Mouse (Mus musculus) embryo, embryonic 11.5 days (tissue): ENCODE data around the gene Klhl7.
A peak's percentile ranks its signal among the peaks of the same experiment; 100 is the strongest.

ENCODE experiments used
- DNase-seq: peaks from one replicate; pipeline ENCODE4 v3.0.0-alpha.2; 2012; ENCODE audit warnings: low read depth, low spot score

Gene Klhl7

DNA sequence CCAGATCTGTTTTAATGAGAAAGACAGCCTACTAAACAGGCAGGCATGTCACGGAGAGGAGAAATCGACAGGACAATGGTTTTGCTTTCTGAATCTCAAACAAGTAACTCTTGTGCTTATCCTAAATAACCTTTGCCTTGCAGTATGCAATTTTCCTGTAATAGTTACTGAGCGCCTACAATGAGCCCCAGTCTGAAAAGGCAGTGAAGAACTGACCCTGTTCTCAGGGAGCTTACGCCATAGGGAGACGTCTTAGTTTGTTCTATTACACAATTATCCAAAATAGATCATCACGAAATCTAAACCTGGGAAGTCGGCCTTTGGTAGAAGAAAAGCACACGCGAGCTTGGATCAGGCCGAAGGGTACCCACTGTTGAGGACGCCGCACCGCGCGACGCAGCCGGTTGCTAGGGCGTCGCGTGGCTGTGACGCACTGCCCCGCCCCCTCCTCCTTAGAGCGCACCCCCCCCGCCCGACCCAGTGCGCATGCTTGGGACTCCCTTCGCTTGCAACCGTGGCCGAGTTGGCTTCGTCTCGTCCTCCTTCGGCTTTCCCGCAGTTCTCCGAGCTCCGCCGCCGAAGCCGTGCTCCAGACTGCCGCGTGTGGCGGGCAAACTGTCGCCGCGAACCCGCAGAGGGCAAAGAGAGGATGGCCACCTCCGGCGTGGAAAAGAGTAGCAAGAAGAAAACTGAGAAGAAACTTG lies at the start of gene Klhl7:
TSS of gene Klhl7 (plus strand) at position 500 of the 704 bp plus-strand sequence.
- DNase-seq = peak; percentile 90

DNA sequence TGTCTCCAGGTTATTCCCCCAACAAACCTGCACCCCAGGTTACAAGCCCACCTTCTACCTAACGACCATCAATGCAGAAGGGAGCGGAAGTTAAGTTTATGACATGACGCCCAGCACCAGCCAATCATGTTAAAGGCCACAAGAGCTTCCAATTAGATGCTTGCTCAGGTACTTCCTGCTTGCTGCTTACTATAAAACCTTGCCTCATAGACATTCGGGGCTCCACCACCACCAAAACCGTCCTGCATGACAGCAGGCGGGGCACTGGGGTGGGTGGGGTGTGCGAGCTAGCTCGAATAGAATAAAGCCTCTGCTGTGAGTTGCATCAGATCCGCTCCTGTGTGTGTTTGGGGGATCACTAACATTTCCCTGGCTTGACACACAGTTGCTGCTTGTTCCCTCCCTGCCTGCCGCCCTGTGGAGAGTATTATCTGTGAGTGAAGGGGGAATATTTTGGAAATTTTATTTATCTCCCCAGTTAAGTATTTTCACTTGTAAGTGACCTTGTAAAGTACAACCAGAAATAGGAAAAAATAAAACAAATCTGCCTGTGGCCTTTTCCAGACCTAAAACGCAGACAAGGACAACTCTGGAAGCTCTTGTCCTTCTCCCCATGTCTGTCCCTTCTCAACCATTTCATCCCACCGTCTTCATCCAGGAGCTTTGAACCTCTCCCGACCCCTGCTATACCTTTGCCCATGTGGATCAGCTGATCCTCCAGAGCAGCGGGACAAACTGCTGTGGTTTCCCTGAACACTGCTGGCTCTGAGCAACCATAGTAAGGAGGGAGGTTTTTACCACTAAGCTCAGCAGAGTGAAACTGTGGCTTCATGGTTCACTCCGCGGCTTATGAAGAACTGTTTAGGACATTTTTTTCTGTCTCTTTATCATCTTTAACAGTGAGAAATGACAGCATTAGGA lies 48.4 kb upstream of the Klhl7 start:
- no peak for DNase-seq

DNA sequence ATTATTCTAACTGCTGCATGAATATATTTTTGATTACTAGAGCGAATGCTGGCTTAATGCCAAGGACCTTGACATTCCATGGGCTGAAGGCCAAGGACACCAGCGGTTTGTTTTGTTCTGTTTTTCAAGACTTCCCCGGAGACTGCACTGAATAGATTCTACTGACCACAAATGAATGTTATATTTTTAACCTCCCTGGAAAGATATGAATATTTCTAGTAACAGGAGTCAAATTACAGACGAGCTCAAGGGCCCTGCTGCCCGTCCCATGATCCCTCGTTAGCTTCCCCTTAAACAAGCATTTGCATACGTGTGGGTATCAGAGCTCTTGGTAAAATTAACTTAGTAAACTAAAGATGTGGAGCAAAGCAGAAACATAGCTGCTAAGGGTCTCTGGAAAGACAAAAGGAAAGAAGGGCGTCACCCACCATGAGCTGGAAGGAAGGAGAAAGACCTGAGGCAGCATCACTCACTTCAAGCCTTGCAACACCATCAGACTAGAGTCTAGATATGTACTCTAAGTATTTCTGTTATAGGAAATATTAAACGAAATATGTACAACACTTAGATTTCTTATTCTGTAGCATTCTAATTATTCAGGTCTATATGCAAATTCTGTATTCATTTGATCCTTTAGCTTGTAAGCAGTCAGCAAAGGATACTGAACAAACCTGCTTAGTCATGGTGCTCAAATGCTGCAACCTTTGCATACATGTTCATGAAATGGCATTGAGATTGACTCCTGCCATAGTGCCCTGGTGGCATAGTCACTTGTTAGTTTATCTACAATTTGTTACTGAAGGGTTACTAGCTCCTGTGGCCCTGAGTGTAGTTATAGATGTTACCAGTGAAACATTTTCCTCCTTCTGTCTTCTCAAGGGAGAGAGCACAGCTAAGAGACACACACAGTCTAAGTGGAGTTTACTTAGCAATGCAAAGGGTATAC lies 46.9 kb upstream of the Klhl7 start:
- no peak for DNase-seq

DNA sequence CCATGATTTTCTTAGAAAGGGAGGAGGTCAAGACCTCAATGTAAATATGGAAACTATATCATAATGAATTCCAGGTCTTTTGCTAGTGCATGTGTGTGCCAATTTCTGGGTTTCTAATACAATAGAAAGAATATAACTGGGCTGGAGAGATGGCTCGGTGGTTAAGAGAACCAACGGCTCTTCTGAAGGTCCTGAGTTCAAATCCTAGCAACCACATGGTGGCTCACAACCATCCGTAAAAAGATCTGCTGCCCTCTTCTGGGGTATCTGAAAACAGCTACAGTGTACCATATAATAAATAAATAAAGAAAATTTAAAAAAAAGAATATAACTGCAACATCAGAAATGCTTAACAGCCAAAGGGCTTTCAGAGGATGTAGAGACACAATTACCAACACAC lies 46.0 kb upstream of the Klhl7 start:
- no peak for DNase-seq

DNA sequence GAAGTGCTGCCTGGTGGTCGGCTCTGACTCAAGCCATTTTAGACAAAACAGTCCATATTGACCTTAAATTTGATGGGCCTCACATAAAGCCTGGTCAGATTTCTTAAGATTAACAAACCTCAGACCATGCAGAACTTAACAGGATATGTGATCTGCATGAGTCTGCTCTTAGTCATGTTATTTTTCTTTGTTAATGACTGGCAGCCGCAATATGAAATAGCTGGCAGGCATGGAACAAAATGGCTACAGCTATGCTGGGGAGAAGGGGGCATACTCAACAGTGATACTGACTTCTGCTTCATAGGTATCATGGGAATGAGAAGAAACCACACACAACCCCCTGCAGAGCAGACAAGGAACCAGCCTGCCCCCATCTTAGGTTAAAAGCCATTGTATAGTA lies 43.5 kb upstream of the Klhl7 start:
- no peak for DNase-seq

DNA sequence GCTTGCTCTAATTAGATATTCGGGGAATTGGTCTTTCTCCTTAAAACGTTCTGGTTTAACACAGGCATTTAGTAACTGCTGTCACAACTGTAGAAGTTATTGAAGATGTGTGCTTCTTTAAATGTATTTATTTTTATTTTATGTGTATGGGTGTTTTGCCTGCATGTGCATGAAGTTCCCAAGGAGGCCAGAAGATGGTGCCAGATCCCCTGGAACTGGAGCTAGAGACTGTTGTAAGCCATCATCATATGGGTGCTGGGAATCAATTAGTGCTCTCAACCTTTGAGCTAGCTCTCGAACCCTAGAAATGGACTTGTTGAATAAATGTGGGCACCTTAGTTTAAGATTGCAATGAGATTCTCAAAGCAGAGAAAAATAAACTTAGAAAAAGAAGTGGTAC lies 42.8 kb upstream of the Klhl7 start:
- no peak for DNase-seq

DNA sequence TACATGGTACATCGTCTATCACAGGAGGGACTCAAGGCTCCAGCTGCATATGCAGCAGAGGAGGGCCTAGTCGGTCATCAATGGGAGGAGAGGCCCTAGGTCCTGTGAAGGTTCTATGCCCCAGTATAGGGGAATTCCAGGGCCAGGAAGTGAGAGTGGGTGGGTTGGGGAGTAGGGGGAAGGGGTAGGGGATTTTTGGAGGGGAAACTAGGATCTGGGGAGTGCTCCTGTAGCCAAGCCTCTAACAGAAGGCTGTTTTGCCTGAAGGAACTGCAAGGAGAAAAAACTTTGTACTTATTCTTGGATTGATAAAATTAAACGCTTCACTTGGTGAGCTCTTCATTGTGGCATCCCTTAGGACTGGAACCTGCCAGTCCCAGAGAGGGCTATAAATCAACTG lies 39.5 kb upstream of the Klhl7 start:
- DNase-seq = no peak

DNA sequence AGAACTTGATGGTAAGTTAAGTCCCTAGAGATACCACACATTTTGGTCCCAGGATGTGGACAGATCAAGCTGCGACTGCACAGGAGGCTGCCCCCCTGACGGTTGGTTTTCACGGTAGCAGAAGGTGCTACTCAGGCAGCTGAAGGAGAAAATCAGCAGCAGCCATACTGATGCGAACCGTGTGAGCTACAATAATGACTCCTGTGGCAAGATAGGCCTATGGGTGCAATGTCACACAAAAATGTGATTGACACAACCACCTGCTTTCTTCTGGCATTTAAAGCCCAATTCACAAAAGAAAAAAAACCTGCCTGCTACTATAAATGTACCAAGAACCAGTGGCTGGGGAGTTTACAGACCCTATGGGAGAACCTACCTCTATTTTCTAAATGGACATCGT lies 37.4 kb upstream of the Klhl7 start:
- no peak for DNase-seq

DNA sequence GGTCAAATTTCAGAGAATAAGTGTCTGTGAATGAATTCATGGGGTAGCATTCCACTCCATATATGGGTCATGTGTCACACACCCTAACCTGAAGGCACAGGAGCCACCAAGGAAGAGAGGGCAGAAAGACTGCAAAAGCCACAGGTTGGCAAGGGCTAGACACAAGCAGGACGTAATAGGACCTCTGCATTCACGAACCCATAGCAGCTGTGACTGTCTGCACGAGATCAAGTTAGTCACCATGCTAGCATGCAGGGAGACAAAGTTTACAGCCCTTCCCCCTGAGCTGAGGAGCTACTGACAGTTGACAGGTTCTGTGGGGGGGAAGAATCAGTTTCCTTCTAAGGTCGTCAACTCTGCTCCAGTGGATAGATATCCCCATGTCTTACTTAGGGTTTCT lies 36.9 kb upstream of the Klhl7 start:
- no peak for DNase-seq

DNA sequence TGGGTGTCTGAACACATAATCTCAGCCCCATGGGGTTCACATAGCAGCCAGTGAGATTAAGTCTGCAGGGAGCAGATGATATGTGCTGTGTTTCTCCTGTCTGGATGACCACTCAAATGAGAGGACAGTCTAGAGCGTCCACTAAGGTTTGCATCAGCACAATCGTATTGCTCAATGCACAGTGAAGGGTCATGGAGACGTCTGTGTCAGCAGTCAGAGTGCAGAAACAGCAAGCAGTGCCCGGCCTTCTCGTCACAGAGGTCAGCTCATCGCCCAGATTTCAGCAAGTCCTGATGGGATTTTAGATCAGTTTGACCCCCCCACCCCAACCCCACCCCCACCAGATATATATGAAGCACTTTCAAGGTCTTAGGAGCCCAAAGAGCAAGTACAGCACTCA lies 31.4 kb upstream of the Klhl7 start:
- no peak for DNase-seq

DNA sequence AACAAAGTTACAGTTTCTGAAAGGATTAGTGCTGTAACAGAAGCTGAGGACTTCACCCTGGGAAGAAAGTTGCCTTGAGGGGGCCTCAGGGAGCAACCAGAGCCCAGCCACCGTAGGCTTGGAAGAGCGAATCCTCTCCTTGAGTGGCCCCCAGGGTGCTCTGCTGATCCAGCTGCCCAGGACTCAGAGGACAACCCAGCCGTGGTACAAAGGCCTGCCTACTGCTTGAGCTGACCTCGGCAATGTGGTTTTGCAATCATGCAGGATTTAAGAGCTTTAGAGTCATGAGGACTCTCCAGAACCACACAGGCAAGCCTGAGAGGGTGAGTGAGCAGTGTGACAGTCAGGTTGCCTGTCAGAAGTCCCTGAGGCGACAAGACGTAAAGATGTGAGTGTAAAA lies 28.4 kb upstream of the Klhl7 start:
- no peak for DNase-seq

DNA sequence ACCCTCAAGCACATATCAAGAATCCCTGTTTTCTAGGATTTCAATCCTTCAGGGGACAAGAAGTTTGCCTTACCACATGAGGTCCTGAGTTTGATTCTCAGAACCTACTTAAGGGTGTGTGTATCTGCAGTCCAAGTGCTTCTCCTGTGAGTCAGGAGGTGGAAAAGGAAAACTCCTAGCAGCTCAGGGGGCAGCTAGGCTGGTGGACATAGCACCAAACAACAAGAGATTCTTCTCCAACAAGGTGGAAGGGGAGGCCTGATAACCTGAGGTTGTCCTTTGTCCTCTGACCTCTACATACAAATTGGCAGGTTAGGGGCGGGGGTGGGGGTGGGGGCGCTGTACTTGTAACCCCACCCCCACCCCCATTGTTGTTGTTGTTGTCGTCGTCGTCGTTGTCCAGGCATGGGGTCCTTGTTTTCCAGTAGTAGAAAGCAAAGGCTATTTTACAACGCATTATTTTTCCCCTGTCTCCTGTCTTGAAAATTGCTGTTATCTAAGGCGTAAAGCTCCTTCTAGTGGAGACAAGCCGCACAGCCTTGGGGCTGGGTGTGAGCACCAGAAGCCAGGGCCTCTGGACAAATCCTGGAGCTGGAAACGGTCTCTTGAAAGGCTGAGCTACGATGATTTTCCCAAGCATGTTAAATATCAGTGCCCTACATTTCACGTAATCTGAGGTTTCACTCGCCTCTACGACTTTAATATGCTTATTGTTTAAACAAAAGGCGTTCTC lies 23.3 kb upstream of the Klhl7 start:
- DNase-seq = peak; percentile 60

DNA sequence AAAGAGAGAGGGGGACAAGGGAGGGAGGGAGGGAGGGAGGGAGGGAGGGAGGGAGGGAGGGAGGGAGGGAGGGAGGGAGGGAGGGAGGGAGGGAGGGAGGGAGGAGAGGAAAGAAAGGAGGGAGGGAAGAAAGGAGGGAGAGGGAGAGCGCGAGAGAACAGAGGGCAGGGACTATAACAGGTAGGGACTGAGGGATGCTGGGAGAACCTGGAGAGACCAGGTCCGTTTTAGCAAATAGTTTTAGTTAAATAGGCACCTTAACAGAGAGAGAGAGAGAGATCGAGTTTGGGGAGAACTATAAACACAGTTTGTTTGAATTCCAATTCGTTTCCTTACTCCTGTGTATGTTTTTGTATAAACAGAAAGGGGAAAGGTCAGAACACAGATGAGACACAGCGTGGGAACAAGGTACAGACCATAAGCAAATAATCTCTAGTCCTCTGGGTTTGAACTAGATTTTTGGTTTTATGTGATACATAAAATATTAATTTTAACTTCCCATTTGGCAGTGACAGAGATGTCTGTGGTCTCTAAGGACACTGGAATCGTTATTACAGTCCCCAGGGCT lies 22.6 kb upstream of the Klhl7 start:
- no peak for DNase-seq

DNA sequence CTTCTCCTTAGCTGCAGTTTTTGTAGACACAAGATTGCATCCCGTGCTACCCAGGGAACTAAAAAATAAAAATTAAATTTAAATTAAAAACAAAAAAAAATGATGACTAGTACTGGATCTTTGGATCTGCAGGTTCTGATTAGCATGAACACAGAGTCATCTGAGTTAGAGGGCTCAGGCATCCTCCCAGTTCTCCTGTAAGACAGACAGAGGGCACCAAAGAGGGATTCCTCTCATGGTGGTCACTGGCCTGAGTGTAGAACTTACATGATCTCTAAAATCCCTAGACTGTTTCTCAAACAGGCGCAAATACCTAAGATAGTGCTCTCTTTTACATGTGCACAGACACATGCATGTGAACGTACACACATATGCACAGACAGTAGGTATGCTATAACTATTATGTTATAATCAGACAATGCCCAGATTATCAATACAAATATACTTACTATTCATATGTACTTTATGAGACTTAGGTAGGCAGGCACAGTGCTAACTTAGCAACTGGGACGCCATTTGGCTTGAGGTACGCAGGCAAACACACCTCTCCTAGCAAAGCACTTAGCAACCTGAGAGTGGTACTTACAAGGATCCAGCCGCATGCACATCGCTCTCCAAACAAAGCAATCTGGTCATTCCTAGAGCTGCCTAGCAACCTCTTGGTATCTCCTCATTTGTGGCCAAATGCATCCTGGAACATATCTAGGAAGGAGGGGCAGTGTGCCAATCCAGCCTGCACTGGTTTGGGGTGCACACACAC lies 21.8 kb upstream of the Klhl7 start:
- no peak for DNase-seq

DNA sequence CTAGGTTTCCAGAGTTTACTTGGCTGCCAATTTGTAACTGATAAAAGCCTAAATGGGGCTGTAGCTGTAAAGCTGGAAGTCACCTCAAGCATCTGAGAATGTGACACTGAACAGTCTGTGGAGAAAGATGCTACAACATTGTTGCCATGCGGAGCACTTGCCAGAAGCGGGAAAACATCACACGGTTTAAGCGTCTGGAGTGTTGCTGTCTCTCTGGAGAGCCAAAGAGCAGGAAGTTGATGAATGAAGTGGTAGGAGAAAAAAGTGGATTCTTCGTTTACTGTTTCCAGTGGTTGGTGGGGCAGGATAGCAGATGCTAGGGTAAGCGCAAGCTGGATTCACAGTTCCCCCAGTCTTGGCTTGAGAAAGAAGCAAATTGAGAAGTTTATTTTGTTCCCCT lies 19.6 kb upstream of the Klhl7 start:
- DNase-seq = no peak

DNA sequence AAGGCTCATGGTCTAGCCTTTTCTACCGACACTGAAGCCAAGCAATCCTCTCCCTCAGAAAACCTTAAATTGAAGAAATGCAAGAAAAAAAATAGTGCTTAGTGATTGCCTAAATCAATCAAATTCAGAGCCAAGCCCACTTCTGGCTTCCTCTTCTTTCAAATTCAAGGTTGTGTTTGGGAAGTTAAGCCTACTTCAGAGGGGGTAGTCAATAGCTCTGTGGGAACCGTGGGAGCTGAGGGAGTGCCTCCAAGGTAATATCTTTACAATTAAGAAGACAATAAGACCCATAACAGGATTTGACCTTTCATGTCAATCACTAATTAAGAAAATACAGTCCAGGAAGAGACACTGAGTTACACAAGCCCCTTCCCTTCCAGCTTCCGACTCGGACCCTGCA lies 15.6 kb upstream of the Klhl7 start:
- no peak for DNase-seq

DNA sequence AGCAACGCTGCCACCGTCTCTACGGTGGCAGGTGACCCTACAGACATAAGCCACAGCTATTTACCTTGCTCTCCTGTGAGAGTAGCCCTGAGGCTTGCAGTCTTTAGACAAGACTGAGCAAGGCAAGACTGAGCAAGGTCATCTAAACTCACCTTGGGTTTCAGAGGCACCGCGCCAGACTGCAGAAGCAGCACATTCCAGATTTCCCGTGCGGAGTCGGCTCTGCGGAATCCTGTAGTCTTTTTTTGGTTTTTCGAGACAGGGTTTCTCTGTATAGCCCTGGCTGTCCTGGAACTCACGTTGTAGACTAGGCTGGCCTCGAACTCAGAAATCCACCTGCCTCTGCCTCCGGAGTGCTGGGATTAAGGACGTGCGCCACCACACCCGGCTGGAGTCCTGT lies 14.2 kb upstream of the Klhl7 start:
- DNase-seq = no peak

DNA sequence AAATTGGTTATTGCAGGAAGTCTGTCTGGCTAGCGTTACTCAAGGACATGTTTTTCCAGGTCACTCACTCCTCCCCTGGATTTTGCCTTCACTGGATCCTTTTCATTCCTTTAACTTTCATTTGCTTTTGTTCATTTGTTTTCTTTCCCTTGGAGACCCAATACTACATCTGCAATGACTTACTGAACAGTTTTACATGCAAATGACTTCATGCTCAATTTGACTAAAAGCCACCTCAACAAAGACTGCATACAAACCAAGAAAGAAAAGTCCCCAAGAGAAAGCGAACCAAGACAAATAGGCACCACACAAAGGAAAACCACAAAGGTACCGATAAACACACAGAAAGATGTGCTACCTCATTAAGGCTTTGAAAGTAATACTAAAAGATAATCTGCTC lies 13.5 kb upstream of the Klhl7 start:
- DNase-seq = no peak

DNA sequence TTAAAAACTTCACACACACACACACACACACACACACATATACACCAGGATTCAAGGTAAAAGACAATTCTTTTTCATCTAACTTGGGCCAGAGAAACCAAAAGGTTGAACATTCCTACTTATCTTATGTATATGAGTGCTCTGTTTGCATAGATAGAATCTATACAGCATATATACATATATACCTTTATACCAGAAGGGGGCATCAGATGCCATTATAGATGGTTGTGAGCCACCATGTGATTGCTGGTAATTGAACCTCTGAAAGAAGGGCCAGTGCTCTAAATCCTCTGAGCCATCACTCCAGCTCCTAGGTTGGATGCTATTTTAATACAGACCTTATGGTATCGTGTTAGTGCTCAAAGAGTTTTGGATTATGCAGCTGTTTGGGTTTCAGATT lies 12.0 kb upstream of the Klhl7 start:
- no peak for DNase-seq

DNA sequence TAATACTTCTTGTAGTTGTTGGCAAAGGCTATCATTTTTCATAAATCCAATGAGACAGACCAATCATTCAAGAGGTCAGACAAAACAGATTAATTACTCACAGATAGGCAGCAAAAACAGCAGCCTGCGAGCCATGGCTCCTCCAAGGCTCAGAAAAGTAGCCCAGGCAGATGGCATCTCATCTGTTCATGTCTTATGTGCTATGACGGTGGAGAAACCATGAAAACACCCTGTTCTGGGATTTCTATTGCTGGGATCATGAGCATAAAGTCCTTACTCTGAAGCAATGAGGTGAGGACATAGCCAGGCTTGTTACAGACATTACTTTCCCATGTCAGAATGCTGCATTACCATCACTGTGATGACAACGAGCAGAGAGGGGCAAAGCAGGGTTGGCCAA lies 7.9 kb upstream of the Klhl7 start:
- no peak for DNase-seq
